Mouse (Mus musculus) heart, embryonic 12.5 days (tissue): ENCODE data around the gene AU018091. TPM values are rescaled to one million over a fixed set of nuclear protein-coding genes. Genes with fewer than 3 reads are reported as not detected.

Experiments used
- ATAC-seq: fragments of 200-750 bp; cut with Nextera tagmentation; 2 replicates; pipeline ENCODE4 v1.8.0; 2017; ENCODE audit warnings: moderate TSS enrichment, moderate library complexity; ENCODE audit not compliant: insufficient number of reproducible peaks, low FRiP score
- H3K27ac ChIP-seq: fragments of 300-500 bp; sonication (generic); 2 replicates; pipeline ENCODE4 v1.5.1; 2016; ENCODE audit warnings: mild to moderate bottlenecking, moderate library complexity; ENCODE audit not compliant: poor library complexity, severe bottlenecking
- H3K27me3 ChIP-seq: fragments of 300-500 bp; sonication (generic); replicated peaks from 2 replicates; pipeline ENCODE4 v1.6.1; 2016; ENCODE audit warnings: mild to moderate bottlenecking, moderate library complexity
- H3K36me3 ChIP-seq: fragments of 300-500 bp; sonication (generic); 2 replicates; pipeline ENCODE4 v1.6.1; 2016; ENCODE audit warnings: mild to moderate bottlenecking, moderate library complexity
- H3K4me1 ChIP-seq: fragments of 300-500 bp; sonication (generic); replicated peaks from 2 replicates; pipeline ENCODE4 v1.6.1; 2016; ENCODE audit warnings: mild to moderate bottlenecking
- H3K4me2 ChIP-seq: fragments of 300-500 bp; sonication (generic); 2 replicates; pipeline ENCODE4 v1.6.1; 2016; ENCODE audit warnings: mild to moderate bottlenecking, moderate library complexity
- H3K4me3 ChIP-seq: fragments of 300-500 bp; sonication (generic); 2 replicates; pipeline ENCODE4 v1.5.1; 2016; ENCODE audit warnings: mild to moderate bottlenecking
- H3K9ac ChIP-seq: fragments of 300-500 bp; sonication (generic); 2 replicates; pipeline ENCODE4 v1.6.1; 2016; ENCODE audit warnings: mild to moderate bottlenecking, moderate library complexity
- H3K9me3 ChIP-seq: fragments of 300-500 bp; sonication (generic); replicated peaks from 2 replicates; pipeline ENCODE4 v1.6.1; 2016; ENCODE audit warnings: mild to moderate bottlenecking, moderate library complexity
- WGBS: fragments of 180-500 bp; shearing (Covaris S2); methylation state at CpG from one replicate; pipeline ENCODE4 v1.1.7; 2016; 5-methylcytosine and 5-hydroxymethylcytosine counted together
- polyA plus RNA-seq: library from polyadenylated mRNA; unstranded; fragments of >200 nt; fragmentation: Nextera tagmentation; extraction: Ambion mirVana; gene quantifications from 2 replicates; pipeline ENCODE4 v1.2.1, GENCODE M21; 2016

AU018091 gene
- polyA plus RNA-seq, result 0.06 TPM in 1 of 2 replicates, not detected in the other

DNA sequence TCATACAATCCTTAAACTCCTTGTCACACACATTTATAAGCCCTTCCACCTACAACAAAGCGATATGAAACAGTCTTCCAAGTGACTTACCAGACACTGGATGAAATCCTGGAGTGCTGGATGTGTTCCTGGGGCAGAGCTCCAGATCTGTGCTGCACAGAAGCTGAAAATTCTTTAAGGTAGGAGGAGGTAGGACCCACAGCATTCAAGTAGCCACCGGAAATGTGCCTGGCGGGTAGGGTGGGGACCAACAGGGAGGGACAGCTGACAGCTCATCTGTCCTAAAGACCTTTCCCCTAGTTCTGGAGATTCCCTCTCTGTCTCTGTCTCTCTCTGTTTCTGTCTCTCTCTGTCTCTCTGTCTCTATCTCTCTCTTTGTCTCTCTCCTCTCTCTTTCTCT is at the start of gene AU018091:
AU018091 (minus strand) TSS at position 279 of the 400 bp plus-strand sequence.
- no peaks in the 10 kb centered on the region for H3K4me1 ChIP-seq
- WGBS, result 55% methylated on average over 3 of the region's 3 CpGs
- no peak for ATAC-seq
- H3K4me2 ChIP-seq, result no peak within 1 kb of the TSS
- peaks cover 1% of the 10 kb centered on the region; the same call in 1 of the 2 replicates for H3K9me3 ChIP-seq
- H3K9ac ChIP-seq, result no peak within 1 kb of the TSS
- no peak within 1 kb of the TSS for H3K27ac ChIP-seq
- no peak within 1 kb of the TSS for H3K4me3 ChIP-seq
- H3K27me3 ChIP-seq, result no peaks in the 10 kb centered on the region
- no peaks in the 10 kb centered on the region for H3K36me3 ChIP-seq

DNA sequence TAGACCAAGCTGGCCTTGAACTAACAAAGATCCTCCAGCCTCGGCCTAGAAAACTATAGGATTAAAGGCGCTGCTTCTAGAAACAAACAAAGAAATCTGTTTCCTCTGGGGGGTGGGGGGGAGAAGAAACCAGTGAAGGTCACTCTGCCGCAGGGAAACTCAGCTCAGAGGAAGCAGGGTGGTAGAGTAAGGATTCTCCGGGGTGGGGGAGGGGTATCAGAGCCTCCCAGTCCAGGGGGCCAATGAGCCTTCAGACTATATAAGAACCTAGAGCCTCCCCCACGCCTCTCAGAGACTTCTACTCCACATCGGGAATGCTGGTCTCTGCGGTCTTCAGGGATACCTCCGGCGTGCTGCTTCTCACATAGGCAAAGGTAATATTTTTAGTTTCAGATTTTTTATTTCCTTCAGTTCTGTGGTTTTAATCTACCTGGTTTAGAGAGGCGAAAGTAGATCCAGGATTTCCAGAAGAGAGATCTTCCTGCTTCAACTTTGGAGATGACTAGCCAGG is 48.6 kb upstream of the AU018091 start:
- H3K4me3 ChIP-seq, result no peak overlapping the region
- WGBS, result 15% methylated on average over 10 of the region's 10 CpGs
- no peaks in the 10 kb centered on the region for H3K4me1 ChIP-seq
- no peak overlapping the region for H3K4me2 ChIP-seq
- no peak overlapping the region for H3K27ac ChIP-seq
- H3K9ac ChIP-seq, result no peak overlapping the region
- no peaks in the 10 kb centered on the region for H3K36me3 ChIP-seq
- no peak for ATAC-seq
- peaks cover 40% of the 10 kb centered on the region for H3K27me3 ChIP-seq
- no peaks in the 10 kb centered on the region for H3K9me3 ChIP-seq

DNA sequence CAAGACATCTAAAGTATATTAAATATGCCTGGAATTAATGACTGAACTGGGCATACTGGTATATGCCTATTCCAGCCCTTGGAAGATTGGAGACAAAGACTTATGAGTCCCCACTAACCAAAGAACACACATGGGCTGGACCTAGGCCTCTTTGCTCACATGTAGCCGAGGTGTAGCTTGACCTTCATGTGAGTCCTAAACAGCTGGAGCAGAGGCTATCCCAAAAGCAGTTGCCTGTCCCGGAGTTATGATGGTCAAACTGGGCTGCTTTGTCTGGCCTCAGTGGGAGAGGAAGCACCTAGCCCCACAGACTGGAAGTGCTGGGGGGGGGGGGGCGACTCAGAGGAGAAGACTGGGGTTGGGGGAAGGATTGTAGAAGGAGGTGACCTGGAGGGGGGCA is 47.3 kb upstream of the AU018091 start:
- Histone ChIP-seq H3K27me3 (peaks cover 37% of the 10 kb centered on the region), H3K36me3 (no peaks in the 10 kb centered on the region), H3K27ac (no peak overlapping the region), H3K4me3 (no peak overlapping the region), H3K9me3 (no peaks in the 10 kb centered on the region), H3K4me2 (no peak overlapping the region), H3K4me1 (no peaks in the 10 kb centered on the region), H3K9ac (no peak overlapping the region)
- no peak for ATAC-seq
- WGBS, result 71% methylated on average over 3 of the region's 3 CpGs

DNA sequence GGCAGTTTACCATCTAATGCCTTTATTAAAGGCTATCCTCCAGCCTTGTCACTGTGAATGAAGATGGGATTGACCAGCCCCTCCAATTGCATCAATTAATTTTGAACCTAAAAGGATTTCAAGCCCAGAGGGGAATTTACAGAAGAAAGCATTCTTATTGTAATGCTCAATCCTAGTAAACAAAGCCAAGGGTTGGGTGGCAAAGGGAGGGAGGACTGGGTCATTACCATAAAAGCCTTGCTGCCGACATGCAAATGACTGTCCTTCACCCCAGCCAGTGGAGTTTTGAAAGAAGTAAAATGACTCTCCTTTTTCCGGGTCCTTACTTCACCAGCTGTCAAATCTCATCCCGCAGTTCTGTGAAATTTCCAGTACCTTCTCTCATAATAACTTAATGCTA is 44.6 kb upstream of the AU018091 start:
- Histone ChIP-seq H3K9ac (no peak overlapping the region), H3K4me1 (no peaks in the 10 kb centered on the region), H3K36me3 (no peaks in the 10 kb centered on the region), H3K27me3 (peaks cover 13% of the 10 kb centered on the region), H3K4me2 (no peak overlapping the region), H3K4me3 (no peak overlapping the region), H3K27ac (no peak overlapping the region), H3K9me3 (no peaks in the 10 kb centered on the region)
- ATAC-seq, result no peak
- WGBS, result 49% methylated on average over 3 of the region's 3 CpGs

DNA sequence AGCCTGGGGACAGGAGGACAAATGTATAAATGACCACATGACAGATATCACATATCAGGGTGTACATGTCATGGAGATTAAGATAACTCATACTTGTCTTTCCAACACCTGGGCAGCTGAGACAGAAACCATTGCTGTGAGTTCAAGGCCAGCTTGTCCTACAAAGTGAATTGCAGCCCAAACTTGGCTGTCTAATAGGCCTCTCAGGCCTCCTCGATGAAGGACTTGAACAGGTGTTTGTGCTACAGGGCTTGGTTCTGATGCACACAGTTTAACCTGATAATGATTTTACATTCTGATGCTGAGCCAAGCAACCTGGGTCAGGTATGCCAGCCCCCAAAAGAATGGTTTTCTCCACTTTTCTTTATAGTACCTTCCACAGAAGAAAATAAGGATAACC is 44.2 kb upstream of the AU018091 start:
- H3K9ac ChIP-seq, result no peak overlapping the region
- ATAC-seq, result no peak
- H3K4me1 ChIP-seq, result no peaks in the 10 kb centered on the region
- H3K9me3 ChIP-seq, result no peaks in the 10 kb centered on the region
- no peak overlapping the region for H3K4me3 ChIP-seq
- H3K27ac ChIP-seq, result no peak overlapping the region
- 68% methylated on average over 1 of the region's 1 CpGs for WGBS
- H3K27me3 ChIP-seq, result peaks cover 9% of the 10 kb centered on the region
- H3K36me3 ChIP-seq, result no peaks in the 10 kb centered on the region
- no peak overlapping the region for H3K4me2 ChIP-seq

DNA sequence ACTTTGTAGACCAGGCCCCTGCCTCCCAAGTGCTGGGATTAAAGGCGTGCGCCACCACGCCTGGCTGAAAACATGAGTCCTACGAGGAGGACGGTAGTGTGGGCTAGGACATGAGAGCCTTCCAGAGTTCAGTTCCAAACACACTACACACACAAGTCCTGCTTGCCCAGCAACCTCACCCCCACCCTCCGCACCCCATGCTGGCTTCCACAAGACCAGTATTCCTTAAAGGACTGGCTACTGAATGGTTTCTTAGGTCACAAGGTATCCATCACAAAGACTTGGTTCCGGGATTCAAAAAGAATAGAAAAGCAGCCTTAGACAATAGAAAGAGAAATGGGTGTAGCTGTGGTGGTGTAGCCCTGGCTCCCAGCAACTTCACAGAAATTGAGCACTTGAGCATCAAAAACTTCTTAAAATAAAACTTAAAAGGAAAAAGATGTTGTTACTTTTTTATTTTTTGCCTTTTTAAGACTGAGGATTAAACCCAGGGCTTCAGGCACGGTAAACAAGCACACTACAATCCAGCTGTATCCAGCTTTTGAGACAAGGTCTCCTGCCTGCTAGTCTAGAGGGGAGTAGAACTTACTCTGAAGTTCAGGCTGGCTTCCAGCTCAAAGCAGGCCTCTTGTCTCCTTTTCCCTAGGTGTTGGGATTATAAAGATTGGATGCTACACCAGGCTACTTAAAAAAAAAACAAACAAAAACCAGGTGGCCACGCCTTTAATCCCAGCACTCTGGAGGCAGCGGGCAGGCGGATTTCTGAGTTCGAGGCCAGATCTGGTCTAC is 43.2 kb upstream of the AU018091 start:
- Histone ChIP-seq H3K4me2 (no peak overlapping the region), H3K9me3 (no peaks in the 10 kb centered on the region), H3K9ac (no peak overlapping the region), H3K36me3 (no peaks in the 10 kb centered on the region), H3K4me1 (no peaks in the 10 kb centered on the region), H3K4me3 (no peak overlapping the region), H3K27me3 (no peaks in the 10 kb centered on the region), H3K27ac (no peak overlapping the region)
- no peak for ATAC-seq
- 71% methylated on average over 12 of the region's 12 CpGs for WGBS

DNA sequence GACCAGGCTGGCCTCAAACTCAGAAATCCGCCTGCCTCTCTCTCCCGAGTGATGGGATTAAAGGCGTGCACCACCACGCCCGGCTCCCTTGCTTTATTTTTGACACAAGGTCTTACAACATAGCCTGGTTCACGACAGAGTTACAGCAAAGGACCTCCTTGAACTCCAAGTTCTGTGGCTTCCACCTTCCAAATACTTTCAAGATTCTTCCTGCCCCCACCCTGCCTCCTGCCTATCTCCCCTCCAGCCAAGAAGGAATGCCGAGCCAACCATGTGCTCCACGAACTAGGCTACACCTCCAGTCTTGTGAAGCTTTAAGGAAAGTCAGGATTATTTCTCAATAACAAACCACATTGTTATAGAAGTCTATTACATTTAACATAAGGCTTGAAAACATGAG is 42.5 kb upstream of the AU018091 start:
- ATAC-seq, result no peak
- Histone ChIP-seq H3K36me3 (no peaks in the 10 kb centered on the region), H3K9me3 (no peaks in the 10 kb centered on the region), H3K27me3 (no peaks in the 10 kb centered on the region), H3K4me2 (no peak overlapping the region), H3K4me1 (no peaks in the 10 kb centered on the region), H3K27ac (no peak overlapping the region), H3K4me3 (no peak overlapping the region), H3K9ac (no peak overlapping the region)
- 62% methylated on average over 8 of the region's 8 CpGs for WGBS

DNA sequence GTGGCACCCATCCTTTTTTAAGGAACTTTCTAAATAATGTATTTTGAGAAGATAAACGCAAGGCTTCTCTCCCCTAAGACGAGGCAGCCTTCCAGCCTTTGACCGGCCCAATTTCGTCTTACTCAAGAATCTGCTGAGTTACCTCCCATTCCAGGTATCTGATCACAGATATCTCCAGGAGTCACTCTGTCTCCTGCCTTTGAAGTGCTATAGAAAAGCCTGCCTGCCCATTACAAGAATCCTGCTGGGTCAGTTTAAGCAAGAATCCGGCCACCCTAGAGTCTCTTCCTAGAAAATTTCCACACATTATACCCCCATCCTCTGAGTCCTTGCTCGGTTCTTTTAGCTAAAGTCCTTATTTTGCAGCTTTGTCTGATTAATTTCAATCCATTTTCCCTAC is 41.6 kb upstream of the AU018091 start:
- Histone ChIP-seq H3K4me2 (no peak overlapping the region), H3K27me3 (no peaks in the 10 kb centered on the region), H3K4me3 (no peak overlapping the region), H3K27ac (no peak overlapping the region), H3K9me3 (no peaks in the 10 kb centered on the region), H3K4me1 (no peaks in the 10 kb centered on the region), H3K36me3 (no peaks in the 10 kb centered on the region), H3K9ac (no peak overlapping the region)
- 37% methylated on average over 6 of the region's 6 CpGs for WGBS
- no peak for ATAC-seq

DNA sequence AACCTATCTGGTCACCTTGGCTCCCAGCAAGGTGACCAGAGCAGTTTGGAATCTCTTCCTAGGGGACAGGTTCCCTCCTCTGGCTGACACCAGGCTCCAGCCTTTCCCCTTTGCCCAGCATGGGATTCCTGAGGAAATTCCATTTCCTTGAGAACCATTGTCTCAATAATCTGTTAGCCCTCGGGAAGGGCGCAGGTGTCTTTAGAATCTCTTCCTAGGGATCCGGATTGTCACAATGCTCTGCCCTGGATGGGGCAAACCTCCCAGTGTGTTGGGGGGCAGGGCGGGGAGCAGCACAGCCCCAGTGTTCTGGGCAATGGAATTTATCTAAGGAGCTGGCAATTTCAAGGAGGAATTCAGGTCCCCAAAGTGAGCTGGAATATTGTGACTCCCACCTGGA is 37.5 kb upstream of the AU018091 start:
- no peaks in the 10 kb centered on the region for H3K36me3 ChIP-seq
- peaks cover 9% of the 10 kb centered on the region for H3K4me1 ChIP-seq
- ATAC-seq, result no peak
- H3K4me2 ChIP-seq, result no peak overlapping the region
- H3K4me3 ChIP-seq, result no peak overlapping the region
- H3K9me3 ChIP-seq, result no peaks in the 10 kb centered on the region
- H3K9ac ChIP-seq, result no peak overlapping the region
- H3K27me3 ChIP-seq, result no peaks in the 10 kb centered on the region
- 31% methylated on average over 4 of the region's 4 CpGs for WGBS
- H3K27ac ChIP-seq, result no peak overlapping the region

DNA sequence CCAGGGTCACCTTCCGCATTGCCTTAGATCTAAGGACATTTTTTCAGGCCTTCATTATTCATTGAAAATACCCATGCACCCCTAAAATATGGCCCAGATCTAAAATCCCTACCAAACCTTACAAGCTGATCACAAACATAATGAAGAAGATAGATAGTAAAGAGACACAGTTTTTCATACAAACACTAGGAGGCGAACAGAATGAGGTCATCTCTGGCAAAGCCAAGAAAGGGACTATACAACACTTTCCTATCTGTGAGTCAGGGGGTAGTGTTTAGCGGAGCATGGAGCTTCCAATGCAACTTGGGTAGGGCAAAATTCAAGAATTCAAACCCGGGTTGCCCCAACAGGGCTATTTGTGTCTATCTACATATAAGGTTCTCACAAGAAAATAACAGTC is 35.6 kb upstream of the AU018091 start:
- WGBS, result 68% methylated on average over 4 of the region's 4 CpGs
- H3K27me3 ChIP-seq, result no peaks in the 10 kb centered on the region
- ATAC-seq, result no peak
- no peak overlapping the region for H3K4me3 ChIP-seq
- peaks cover 15% of the 10 kb centered on the region for H3K4me1 ChIP-seq
- no peak overlapping the region for H3K27ac ChIP-seq
- H3K4me2 ChIP-seq, result no peak overlapping the region
- H3K9me3 ChIP-seq, result no peaks in the 10 kb centered on the region
- H3K9ac ChIP-seq, result no peak overlapping the region
- no peaks in the 10 kb centered on the region for H3K36me3 ChIP-seq

DNA sequence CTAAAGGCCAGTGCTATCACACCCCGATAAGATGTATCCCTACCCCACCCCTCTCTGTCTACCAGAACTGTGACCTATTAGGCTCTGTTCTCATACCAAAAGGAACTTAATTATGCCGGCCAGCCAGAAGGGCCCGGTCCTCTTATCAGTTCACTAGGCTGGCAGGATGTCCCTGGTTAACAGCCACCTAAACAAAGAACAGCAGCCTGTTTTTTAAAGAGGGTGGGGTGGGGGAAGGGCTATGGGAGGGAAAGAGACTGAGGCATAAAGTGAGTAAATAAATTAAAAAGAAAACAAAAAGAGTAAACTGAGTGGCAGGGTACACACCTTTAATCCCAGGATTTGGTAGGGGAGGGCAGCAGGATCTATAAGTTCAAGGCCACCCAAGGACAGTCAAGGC is 34.9 kb upstream of the AU018091 start:
- Histone ChIP-seq H3K36me3 (no peaks in the 10 kb centered on the region), H3K4me2 (no peak overlapping the region), H3K4me1 (peaks cover 15% of the 10 kb centered on the region), H3K27me3 (no peaks in the 10 kb centered on the region), H3K9ac (no peak overlapping the region), H3K9me3 (no peaks in the 10 kb centered on the region), H3K27ac (no peak overlapping the region), H3K4me3 (no peak overlapping the region)
- WGBS, result under 1% methylated on average over 3 of the region's 3 CpGs
- ATAC-seq, result no peak; the same call in 1 of the 2 replicates
